Mouse (Mus musculus): ENCODE results near the gene Pfas.

- no peak for TF ChIP-seq POLR2A (IDR thresholded peaks at IDR 0.05; ENCODE audit: control insufficient read depth, low read depth, low read length)
- TF ChIP-seq CTCF (IDR thresholded peaks at IDR 0.05; ENCODE audit: control insufficient read depth, insufficient read depth, insufficient replicate concordance, low read depth, low read length), result no peak
These were observed 67.7 kb downstream of the Pfas start for GRCm38 (mm10) chr11:68940516-68940915.

Measured in testis, adult 2 months (tissue).